Mouse (Mus musculus) monocyte, adult 5-6 weeks (primary cell): Measurements from ENCODE around the gene Slc17a5. TPM values are rescaled to one million over a fixed set of nuclear protein-coding genes. Genes with fewer than 3 reads are reported as not detected.
A peak's percentile ranks its signal among the peaks of the same experiment; 100 is the strongest.
"Not testable (repeated sequence)": the region's sequence is repeated elsewhere in the genome, so short reads cannot be mapped to it uniquely, and the experiment has no call there.

Source experiments
- ATAC-seq: fragments of 153-309, 156-312 bp; replicated peaks from 2 replicates; pipeline ENCODE4 v1.8.0; 2017; ENCODE audit warnings: mild to moderate bottlenecking; ENCODE audit not compliant: low TSS enrichment, insufficient number of reproducible peaks, severe bottlenecking, poor library complexity, low FRiP score
- total RNA-seq: library from RNA; stranded (forward); fragments of 200-1000, 200-491, 200-594 nt; gene quantifications from 3 replicates; pipeline ENCODE4 v1.2.3, GENCODE M21; 2017

Gene Slc17a5
- total RNA-seq, 1 experiment from 2014 or later, result 13.2 TPM

DNA sequence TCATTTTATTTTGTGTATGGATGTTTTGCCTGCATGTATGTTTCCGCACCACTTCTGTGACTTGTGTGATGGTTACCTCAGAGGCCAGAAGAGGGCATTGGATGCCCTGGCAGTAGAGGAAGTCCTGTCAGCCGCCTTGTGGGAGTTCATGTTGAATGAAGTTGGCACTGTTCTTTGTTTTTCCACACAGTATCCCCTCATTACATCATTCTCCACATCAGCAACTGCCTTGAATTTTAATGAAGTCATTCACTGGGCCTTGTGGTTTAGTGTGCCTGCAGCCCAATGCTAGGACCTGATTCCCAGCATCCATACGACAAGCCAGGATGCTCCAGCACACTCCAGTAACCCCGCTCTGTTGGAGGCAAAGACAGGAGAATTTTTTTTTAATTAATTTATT lies 86.6 kb downstream of the Slc17a5 start:
- no peak for ATAC-seq

DNA sequence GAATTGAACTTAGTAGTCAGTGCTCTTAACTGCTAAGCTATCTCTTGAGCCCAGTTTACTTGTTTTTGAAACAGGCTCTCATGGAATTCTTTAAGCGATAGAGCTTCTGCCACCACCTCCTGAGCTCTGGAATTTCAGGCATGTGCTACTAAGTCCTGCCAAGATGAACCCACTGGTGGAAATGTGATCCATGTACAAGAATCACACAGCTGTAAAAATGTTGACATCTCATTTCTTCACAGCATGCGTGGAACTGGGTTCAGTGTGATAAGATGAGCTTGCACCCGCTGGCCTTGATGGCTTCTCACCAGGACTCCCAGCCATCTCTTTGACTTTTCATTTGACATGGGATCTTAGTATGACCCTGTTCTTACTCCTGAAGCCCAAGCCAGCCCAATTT lies 87.5 kb downstream of the Slc17a5 start:
- no peak for ATAC-seq

- no peak for ATAC-seq
Observed at GRCm38 (mm10) chr9:78493171-78493570, 94.7 kb downstream of the Slc17a5 start.

GRCm38 (mm10) chr9:78492254-78492653 lies 95.6 kb downstream of the Slc17a5 start:
- no peak for ATAC-seq

DNA sequence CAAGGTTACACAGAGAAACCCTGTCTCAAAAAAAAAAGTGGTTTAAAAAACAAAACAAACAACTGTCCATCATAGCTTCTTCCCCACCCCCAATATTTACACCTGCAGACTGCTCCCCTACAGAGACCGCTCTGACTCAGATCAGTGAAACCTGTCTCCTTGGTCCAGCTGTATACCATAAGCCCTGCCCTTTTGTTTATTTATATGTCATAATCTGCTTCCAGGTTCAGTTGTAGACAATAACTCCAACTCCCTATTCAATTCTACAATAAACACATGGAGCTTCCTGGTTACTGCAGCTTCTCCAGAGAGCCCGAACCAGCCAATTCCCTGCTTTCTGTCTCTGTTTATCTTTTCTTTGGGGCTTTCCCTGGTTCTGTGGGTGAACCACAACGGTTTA lies 96.7 kb downstream of the Slc17a5 start:
- ATAC-seq, result no peak

- peak; percentile 81 for ATAC-seq
Observed at GRCm38 (mm10) chr9:78488890-78489420, 98.9 kb downstream of the Slc17a5 start, which contains the start of gene Eef1a1. Gene Eef1a1 (minus strand): TSS chr9:78489151.

DNA sequence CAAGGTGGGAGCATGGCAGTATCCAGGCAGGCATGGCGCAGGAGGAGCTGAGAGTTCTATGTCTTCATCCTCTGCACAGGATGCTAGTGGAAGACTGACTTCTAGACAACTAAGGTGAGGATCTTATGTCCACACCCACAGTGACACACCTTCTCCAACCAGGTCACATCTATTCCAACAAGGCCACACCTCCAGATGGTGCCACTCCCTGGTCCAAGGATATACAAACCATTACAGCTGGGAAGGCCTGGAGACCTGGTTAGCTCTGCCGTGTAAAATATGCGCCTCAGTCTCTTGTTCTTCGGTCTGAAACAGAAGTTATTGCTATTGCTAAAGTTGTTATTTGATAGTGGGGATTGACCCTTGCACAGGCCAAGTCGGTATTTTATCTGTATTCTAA lies 99.8 kb downstream of the Slc17a5 start:
- not testable (repeated sequence) for ATAC-seq

Other genes starting within 250 kb of the Slc17a5 start
- 2.0 TPM in 1 of 3 replicates, not detected in the others for gene Gsta2, start 232.3 kb downstream of the Slc17a5 start, total RNA-seq
- gene Dppa5a, start 219.9 kb downstream of the Slc17a5 start, total RNA-seq, result not detected in 3 replicates
- gene Ooep, start 209.3 kb downstream of the Slc17a5 start, total RNA-seq, result 0.87 TPM in 1 of 3 replicates, not detected in the others
- gene Ddx43, start 192.3 kb downstream of the Slc17a5 start, total RNA-seq, result 2.8 to 15.4 TPM (median 3.9 TPM) in 3 replicates
- 5.0 to 10.2 TPM (median 6.5 TPM) in 3 replicates for gene Cgas, start 144.8 kb downstream of the Slc17a5 start, total RNA-seq
- gene Mto1, start 139.8 kb downstream of the Slc17a5 start, total RNA-seq, result 29.0 to 42.6 TPM (median 34.6 TPM) in 3 replicates
- not detected in 3 replicates for gene Gm17324, start 139.3 kb downstream of the Slc17a5 start, total RNA-seq
- 6,370 to 7,055 TPM (median 6,774 TPM) in 3 replicates for gene Eef1a1, start 98.9 kb downstream of the Slc17a5 start, total RNA-seq
- 0.29 TPM in 1 of 3 replicates, not detected in the others for gene Cd109, start 27.5 kb upstream of the Slc17a5 start, total RNA-seq